Mouse (Mus musculus): Measurements from ENCODE around the gene Usp15. TPM values are rescaled to one million over a fixed set of nuclear protein-coding genes. Genes with fewer than 3 reads are reported as not detected.

Usp15 gene
- total RNA-seq, 2 experiments from 2014 or later = 103 to 109 TPM

DNA sequence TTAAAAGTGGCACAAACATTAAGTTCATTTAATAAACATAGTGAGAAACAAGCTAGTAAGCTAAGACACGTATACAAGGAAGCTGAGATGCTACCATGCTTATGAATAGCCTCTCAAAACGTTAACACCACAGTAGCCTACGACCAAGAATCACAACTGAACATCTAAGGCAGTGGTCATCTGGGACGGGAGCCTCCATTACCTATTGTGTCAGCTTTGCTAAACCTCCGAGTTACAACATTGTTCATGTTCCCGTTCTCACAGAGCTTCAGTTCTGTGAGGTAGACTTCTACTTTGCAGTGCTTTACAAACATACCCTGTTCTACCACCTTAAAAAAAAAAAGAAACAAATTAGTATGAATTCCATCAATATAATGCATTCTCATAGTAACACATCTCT is 25.9 kb downstream of the Usp15 start:
- intact Hi-C loops (cut with DNase I) = no loop called here
- DNase-seq (ENCODE audit: extremely low spot score in 1 of 2, low spot score in 2 of 2) = no peak
- Histone ChIP-seq H3K4me3 (no peak overlapping the region), H3K27ac (no peak overlapping the region)
- no peak for TF ChIP-seq CTCF (IDR thresholded peaks at IDR 0.05)

- TF ChIP-seq CTCF (IDR thresholded peaks at IDR 0.05) = no peak
- intact Hi-C loops (cut with DNase I) = no loop called here
Measured at GRCm38 (mm10) chr10:123165542-123165941, 31.3 kb downstream of the Usp15 start.

DNA sequence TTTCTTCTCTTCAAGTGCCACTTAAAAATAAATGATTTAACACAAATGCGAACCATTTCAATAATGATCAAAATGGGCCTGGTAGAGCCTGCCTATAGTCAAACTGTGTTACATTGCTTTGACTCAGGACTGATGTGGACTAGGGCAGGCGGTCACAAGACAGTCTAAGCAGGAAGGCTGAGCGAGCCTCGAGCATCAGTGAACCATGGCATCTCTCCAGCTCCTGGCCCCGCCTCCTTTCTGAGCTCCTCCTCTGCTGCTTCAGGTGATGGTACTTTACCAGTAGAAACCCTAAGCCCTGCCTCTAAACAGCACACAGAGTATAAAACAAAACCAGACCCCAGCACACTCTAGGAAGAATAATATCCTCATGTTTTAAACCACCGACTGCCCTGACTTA is 36.3 kb downstream of the Usp15 start:
- Histone ChIP-seq H3K4me3 (no peak overlapping the region), H3K27ac (no peak overlapping the region)
- no peak for DNase-seq (ENCODE audit: extremely low spot score in 1 of 2, low spot score in 2 of 2)
- TF ChIP-seq CTCF (IDR thresholded peaks at IDR 0.05) = no peak
- intact Hi-C loops (cut with DNase I) = no loop called here

More at GRCm38 (mm10) chr10:123165542-123165941, 31.3 kb downstream of the Usp15 start:
- no peak overlapping the region for H3K27ac ChIP-seq
- H3K4me3 ChIP-seq = no peak overlapping the region
- DNase-seq (ENCODE audit: extremely low spot score in 1 of 2, low spot score in 2 of 2) = no peak

- H3K4me3 ChIP-seq = no peak overlapping the region
- intact Hi-C loops (cut with DNase I) = no loop called here
- no peak for DNase-seq (ENCODE audit: extremely low spot score in 1 of 2, low spot score in 2 of 2)
- no peak overlapping the region for H3K27ac ChIP-seq
- TF ChIP-seq CTCF (IDR thresholded peaks at IDR 0.05) = no peak
Measured at GRCm38 (mm10) chr10:123159316-123159715, 37.5 kb downstream of the Usp15 start.

GRCm38 (mm10) chr10:123156392-123156791 is 40.4 kb downstream of the Usp15 start:
- TF ChIP-seq CTCF (IDR thresholded peaks at IDR 0.05) = no peak
- no peak for DNase-seq (ENCODE audit: extremely low spot score in 1 of 2, low spot score in 2 of 2)
- intact Hi-C loops (cut with DNase I) = no loop called here
- Histone ChIP-seq H3K4me3 (no peak overlapping the region), H3K27ac (no peak overlapping the region)

- DNase-seq (ENCODE audit: extremely low spot score in 1 of 2, low spot score in 2 of 2) = no peak
- no peak overlapping the region for H3K27ac ChIP-seq
- intact Hi-C loops (cut with DNase I) = no loop called here
- no peak for TF ChIP-seq CTCF (IDR thresholded peaks at IDR 0.05)
- no peak overlapping the region for H3K4me3 ChIP-seq
Measured at GRCm38 (mm10) chr10:123155764-123156163, 41.0 kb downstream of the Usp15 start.

DNA sequence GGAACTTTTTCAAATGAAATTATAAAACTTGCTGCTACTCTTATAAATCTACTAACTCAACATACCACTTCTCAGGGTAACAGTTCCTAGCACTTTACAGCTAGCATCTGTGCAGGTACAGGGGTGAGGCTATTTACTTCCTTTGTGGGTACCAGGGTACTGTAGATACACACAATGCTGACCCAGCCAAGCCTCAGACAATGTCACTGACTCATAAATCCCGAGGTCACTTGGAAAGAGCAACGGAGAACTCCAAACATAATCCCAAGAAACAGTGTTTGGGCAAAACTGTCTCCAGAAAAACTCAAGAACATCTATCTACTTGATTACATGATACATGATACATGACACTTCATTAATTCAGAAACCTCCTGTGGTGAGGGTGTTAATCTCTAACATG is 43.5 kb downstream of the Usp15 start:
- H3K27ac ChIP-seq = no peak overlapping the region
- no peak overlapping the region for H3K4me3 ChIP-seq
- TF ChIP-seq CTCF (IDR thresholded peaks at IDR 0.05) = no peak
- no peak for DNase-seq (ENCODE audit: extremely low spot score in 1 of 2, low spot score in 2 of 2)
- intact Hi-C loops (cut with DNase I) = no loop called here

GRCm38 (mm10) chr10:123148025-123148814 is 48.6 kb downstream of the Usp15 start:
- intact Hi-C loops (cut with DNase I) = no loop called here
- H3K27ac ChIP-seq = no peak overlapping the region
- H3K4me3 ChIP-seq = no peak overlapping the region
- no peak for DNase-seq (ENCODE audit: extremely low spot score in 1 of 2, low spot score in 2 of 2)
- no peak for TF ChIP-seq CTCF (IDR thresholded peaks at IDR 0.05)

- peak overlapping the region; percentile 18 for H3K27ac ChIP-seq
- intact Hi-C loops (cut with DNase I) = no loop called here
- TF ChIP-seq CTCF (IDR thresholded peaks at IDR 0.05) = no peak
- no peak overlapping the region for H3K4me3 ChIP-seq
- DNase-seq (ENCODE audit: extremely low spot score in 1 of 2, low spot score in 2 of 2) = no peak
Measured at GRCm38 (mm10) chr10:123147180-123147579, 49.6 kb downstream of the Usp15 start.

- DNase-seq (ENCODE audit: extremely low spot score in 1 of 2, low spot score in 2 of 2) = no peak
- no peak for TF ChIP-seq CTCF (IDR thresholded peaks at IDR 0.05)
- Histone ChIP-seq H3K4me3 (no peak overlapping the region), H3K27ac (peak overlapping the region; percentile 18; the same call in 1 of the 2 replicates)
- intact Hi-C loops (cut with DNase I) = no loop called here
Measured at GRCm38 (mm10) chr10:123146349-123146748, 50.4 kb downstream of the Usp15 start.

DNA sequence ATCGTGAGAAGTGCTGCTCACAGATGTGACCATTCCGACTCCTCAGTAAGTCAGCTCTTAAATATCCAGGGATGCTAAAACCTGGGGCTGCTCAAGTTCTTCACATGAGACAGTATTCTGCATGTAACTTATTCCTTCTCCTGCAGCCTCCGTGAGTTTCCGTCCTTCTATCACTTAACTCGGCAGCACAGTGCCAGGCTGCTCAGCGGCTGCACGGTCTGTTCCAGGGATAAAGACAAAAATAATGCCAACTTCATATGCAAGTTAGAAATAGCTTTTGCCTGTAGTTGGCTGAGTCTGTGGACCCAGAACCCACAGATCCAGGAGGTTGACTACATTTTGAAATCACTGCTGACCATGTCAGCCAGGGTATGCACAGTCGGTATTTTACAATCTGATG is 52.5 kb downstream of the Usp15 start:
- Histone ChIP-seq H3K4me3 (no peak overlapping the region), H3K27ac (no peak overlapping the region; the same call in 1 of the 2 replicates)
- intact Hi-C loops (cut with DNase I) = no loop called here
- TF ChIP-seq CTCF (IDR thresholded peaks at IDR 0.05) = no peak
- DNase-seq (ENCODE audit: extremely low spot score in 1 of 2, low spot score in 2 of 2) = no peak

DNA sequence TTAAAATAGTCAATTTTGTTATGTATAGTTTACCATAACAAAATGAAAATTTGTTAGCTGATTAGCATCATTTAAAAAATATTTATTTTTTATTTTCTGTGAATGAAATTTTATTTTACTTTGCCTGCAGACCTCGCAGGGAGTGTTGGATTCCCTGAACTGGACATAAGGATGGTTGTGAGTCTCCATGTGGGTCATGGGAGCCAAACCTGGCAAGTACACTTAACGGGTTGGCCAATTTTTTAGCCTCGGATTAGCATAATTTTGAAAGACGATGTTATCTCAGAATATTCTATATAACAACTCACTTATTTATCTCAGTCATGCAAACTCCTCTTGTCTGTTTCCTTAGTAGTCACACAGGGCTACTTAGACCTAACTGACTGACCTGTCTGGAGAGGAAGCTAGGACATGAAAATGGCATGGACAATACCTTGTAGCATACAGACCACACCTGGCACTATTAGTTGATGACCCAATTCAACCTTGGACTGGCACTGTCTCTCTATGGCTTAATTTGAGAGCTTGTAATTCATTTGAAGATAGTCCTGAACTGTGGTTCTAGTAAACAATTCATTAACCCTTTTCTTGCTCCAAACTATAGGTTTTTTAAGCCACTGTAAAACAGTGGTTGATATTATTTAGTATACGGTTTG is 54.3 kb downstream of the Usp15 start:
- intact Hi-C loops (cut with DNase I) = no loop called here
- Histone ChIP-seq H3K27ac (no peak overlapping the region), H3K4me3 (no peak overlapping the region)
- TF ChIP-seq CTCF (IDR thresholded peaks at IDR 0.05) = no peak
- no peak for DNase-seq (ENCODE audit: extremely low spot score in 1 of 2, low spot score in 2 of 2)

Measured in left cerebral cortex, adult 2 months (tissue).